Mouse (Mus musculus) lung, adult 2 months (tissue): ENCODE measurements around the gene Gm20388.

ENCODE experiments used
- CTCF ChIP-seq: fragments of 200-500 bp; IDR thresholded peaks from 2 replicates; pipeline ENCODE4 v1.5.1; 2011; ENCODE audit warnings: mild to moderate bottlenecking, low read length, control low read depth; ENCODE audit not compliant: insufficient read depth
- POLR2A ChIP-seq: fragments of 200-500 bp; IDR thresholded peaks from 2 replicates; pipeline ENCODE4 v1.6.1; 2011; ENCODE audit warnings: low read depth, mild to moderate bottlenecking, control low read depth, low read length, borderline replicate concordance; ENCODE audit errors: extremely low read depth

- TF ChIP-seq CTCF = no peak
- TF ChIP-seq POLR2A = no peak
Measured at GRCm38 (mm10) chr8:122252366-122252765, 2341.7 kb downstream of the Gm20388 start.
